Mouse (Mus musculus): ENCODE measurements around the gene Sun3. TPM values are rescaled to one million over a fixed set of nuclear protein-coding genes. Genes with fewer than 3 reads are reported as not detected.

Sun3 gene
- not detected for total RNA-seq (2021)
- long read RNA-seq, experiment 1: 0 reads
- long read RNA-seq, experiment 2: 0 reads

- DNase-seq: no peak
These were observed at the start of gene Sun3 for GRCm38 (mm10) chr11:9048703-9049060. TSS of gene Sun3 (minus strand) at chr11:9048991.

GRCm38 (mm10) chr11:9076444-9076843 lies 27.7 kb upstream of the Sun3 start:
- DNase-seq: no peak

- no peak for DNase-seq
These were observed 11.7 kb upstream of the Sun3 start for GRCm38 (mm10) chr11:9060484-9060883.

- DNase-seq: no peak
These were observed 11.2 kb upstream of the Sun3 start for GRCm38 (mm10) chr11:9060029-9060428.

- no peak for DNase-seq
These were observed 8.9 kb upstream of the Sun3 start for GRCm38 (mm10) chr11:9057711-9058110.

- no peak for DNase-seq
These were observed 8.1 kb upstream of the Sun3 start for GRCm38 (mm10) chr11:9056937-9057336.

GRCm38 (mm10) chr11:9051895-9052294 lies 3.1 kb upstream of the Sun3 start:
- no peak for DNase-seq

- DNase-seq: no peak
These were observed 1.4 kb upstream of the Sun3 start for GRCm38 (mm10) chr11:9050241-9050640.

GRCm38 (mm10) chr11:9048011-9048702 lies 634 bp downstream of the Sun3 start, which contains the start of gene Gm11992:
TSS of gene Gm11992 (plus strand) at chr11:9048594.
- peak; percentile 76 for DNase-seq

- no peak for DNase-seq
These were observed 1.7 kb downstream of the Sun3 start for GRCm38 (mm10) chr11:9047044-9047443.

- DNase-seq: no peak
These were observed 2.2 kb downstream of the Sun3 start for GRCm38 (mm10) chr11:9046546-9046945.

- no peak for DNase-seq
These were observed 17.3 kb downstream of the Sun3 start for GRCm38 (mm10) chr11:9031530-9031929.

- DNase-seq: no peak
These were observed 23.6 kb downstream of the Sun3 start for GRCm38 (mm10) chr11:9025211-9025610.

- DNase-seq: no peak
These were observed 24.0 kb downstream of the Sun3 start for GRCm38 (mm10) chr11:9024782-9025181.

GRCm38 (mm10) chr11:9020207-9020606 lies 28.6 kb downstream of the Sun3 start:
- DNase-seq: no peak

GRCm38 (mm10) chr11:9018491-9019267 lies 30.1 kb downstream of the Sun3 start:
- peak; percentile 4 for DNase-seq

GRCm38 (mm10) chr11:9014740-9015139 lies 34.1 kb downstream of the Sun3 start:
- no peak for DNase-seq

GRCm38 (mm10) chr11:9011348-9011747 lies 37.4 kb downstream of the Sun3 start:
- no peak for DNase-seq

- peak; percentile 87 for DNase-seq
These were observed 37.9 kb downstream of the Sun3 start, which contains the start of gene Hus1 for GRCm38 (mm10) chr11:9010853-9011339. TSS of gene Hus1 (minus strand) at chr11:9011191.

- peak; percentile 31 for DNase-seq
These were observed 38.4 kb downstream of the Sun3 start for GRCm38 (mm10) chr11:9010416-9010815.

GRCm38 (mm10) chr11:9008761-9009160 lies 40.0 kb downstream of the Sun3 start:
- no peak for DNase-seq

GRCm38 (mm10) chr11:8988084-8988483 lies 60.7 kb downstream of the Sun3 start:
- DNase-seq: no peak

GRCm38 (mm10) chr11:8986058-8986457 lies 62.7 kb downstream of the Sun3 start:
- no peak for DNase-seq
